Comparison of ENCODE assay signal across 22 mouse cellular contexts in the genomic region with DNA sequence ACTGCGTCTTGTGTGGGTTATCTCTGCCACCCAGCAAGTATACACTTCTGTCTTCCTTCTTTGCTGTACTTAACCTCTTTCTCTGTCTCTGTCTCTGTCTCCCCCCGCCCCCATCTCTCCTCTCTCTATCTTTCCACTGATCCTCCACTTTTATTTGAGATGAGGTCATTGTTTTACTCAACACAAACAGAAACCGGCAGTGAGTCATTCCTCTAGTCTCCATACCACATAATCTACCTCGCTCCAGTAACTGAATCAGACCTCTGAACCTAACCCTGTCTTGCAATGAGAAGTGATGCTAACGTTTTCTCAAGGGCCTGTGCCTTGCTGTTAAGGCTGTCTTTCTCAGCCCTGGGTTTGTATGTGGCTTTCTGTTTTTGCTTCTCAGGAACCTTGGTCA. TPM values are rescaled to one million over a fixed set of nuclear protein-coding genes. Genes with fewer than 3 reads are reported as not detected.
A peak's percentile ranks its signal among the peaks of the same experiment; 100 is the strongest.
DNase-seq lines count a peak whose midpoint lies in the region; ATAC-seq and TF ChIP-seq lines count a peak whose summit lies in the region.
"Had no signal": no experiment of that assay in that cellular context is flagged by ENCODE, and none has a peak within 500 bp of the region (broad histone marks: within the 10 kb centered on the region; RNA-seq: fewer than 3 reads in every experiment).

No protein-coding gene starts in this region.

- no peak overlapping the region for H3K4me3 ChIP-seq in embryonic fibroblast, embryonic 13.5 days (ENCODE audit: insufficient read depth, low read length)
- no peak overlapping the region for H3K4me3 ChIP-seq in myocyte
- H3K4me3 ChIP-seq: embryonic facial prominence, embryonic 13.5 days; forebrain, embryonic 12.5 days; heart, adult 2 months; heart, embryonic 15.5 days; limb, embryonic 13.5 days; liver, embryonic 15.5 days; midbrain, embryonic 10.5 days; neural tube, embryonic 13.5 days had no signal

- H3K27me3 ChIP-seq in myocyte (ENCODE audit: control insufficient read depth, insufficient read depth, insufficient read length) = no peaks in the 10 kb centered on the region
- H3K27me3 ChIP-seq: embryonic facial prominence, embryonic 13.5 days; forebrain, embryonic 12.5 days; heart, embryonic 15.5 days; limb, embryonic 13.5 days; liver, embryonic 15.5 days; neural tube, embryonic 13.5 days had no signal

- ATAC-seq in CD4-positive, CD25-positive, alpha-beta regulatory T cell, adult 4 months = peak; percentile 90

- intact Hi-C loops in heart, postnatal 14 days (cut with DNase I) = no loop called here
- intact Hi-C loops in heart, postnatal 10 days (cut with DNase I) = no loop called here

- no peak for TF ChIP-seq POLR2A in embryonic fibroblast, embryonic 13.5 days (IDR thresholded peaks at IDR 0.05; ENCODE audit: low read depth, low read length)
- no peak for TF ChIP-seq POLR2A in myocyte (IDR thresholded peaks at IDR 0.05; ENCODE audit: insufficient read length, low read depth)

- DNase-seq in 416B (ENCODE audit: low read depth) = peak; percentile 89
- DNase-seq in heart, postnatal 14 days = no peak
- no peak for DNase-seq in layer of hippocampus, adult 8-10 months (ENCODE audit: low spot score in 2 of 2)
- DNase-seq in heart, postnatal 10 days = no peak
- DNase-seq: adrenal gland, postnatal 10 days; cerebellum, adult 9-11 months; gastrocnemius, postnatal 10 days; heart, adult 2 months; kidney, adult 11 months; kidney, postnatal 14 days; layer of hippocampus, adult 9-11 months; lung, postnatal 36 days had no signal

- H3K79me2 ChIP-seq in myocyte (ENCODE audit: control insufficient read depth, insufficient read depth) = no peaks in the 10 kb centered on the region

- H3K4me2 ChIP-seq in myocyte (ENCODE audit: low read depth) = peak overlapping the region; percentile 53
- H3K4me2 ChIP-seq: embryonic facial prominence, embryonic 13.5 days; forebrain, embryonic 12.5 days; heart, embryonic 15.5 days; limb, embryonic 13.5 days; liver, embryonic 15.5 days; neural tube, embryonic 13.5 days had no signal

- H3K4me1 ChIP-seq in embryonic fibroblast, embryonic 13.5 days (ENCODE audit: control insufficient read depth, insufficient read depth, low read length) = peaks cover 11% of the 10 kb centered on the region
- H3K4me1 ChIP-seq: embryonic facial prominence, embryonic 13.5 days; forebrain, embryonic 12.5 days; heart, embryonic 15.5 days; limb, embryonic 13.5 days; liver, embryonic 15.5 days; midbrain, embryonic 10.5 days; neural tube, embryonic 13.5 days had no signal

- no peak for TF ChIP-seq CTCF in embryonic fibroblast, embryonic 13.5 days (IDR thresholded peaks at IDR 0.05; ENCODE audit: borderline replicate concordance, insufficient read depth, low read length)

- H3K36me3 ChIP-seq in myocyte (ENCODE audit: control insufficient read depth, insufficient read depth) = no peaks in the 10 kb centered on the region
- H3K36me3 ChIP-seq: embryonic facial prominence, embryonic 13.5 days; forebrain, embryonic 12.5 days; heart, embryonic 15.5 days; limb, embryonic 13.5 days; liver, embryonic 15.5 days; midbrain, embryonic 10.5 days; neural tube, embryonic 13.5 days had no signal

- H3ac ChIP-seq in myocyte (ENCODE audit: control insufficient read depth, insufficient read length) = no peak overlapping the region

- H3K27ac ChIP-seq in embryonic fibroblast, embryonic 13.5 days (ENCODE audit: insufficient read depth, low read length) = peak overlapping the region; percentile 87
- H3K27ac ChIP-seq: embryonic facial prominence, embryonic 13.5 days; forebrain, embryonic 12.5 days; heart, adult 2 months; heart, embryonic 15.5 days; limb, embryonic 13.5 days; liver, embryonic 15.5 days; midbrain, embryonic 10.5 days; neural tube, embryonic 13.5 days had no signal

TF ChIP-seq in myocyte, 11 proteins besides CTCF, POLR2A, EP300 and RAD21:
- TF ChIP-seq MAX (IDR thresholded peaks at IDR 0.05; ENCODE audit: low read depth) (no peak), MYOG (IDR thresholded peaks at IDR 0.05; ENCODE audit: control insufficient read depth in 1 of 3, insufficient read depth in 1 of 3, insufficient read length in 2 of 3, low read depth in 2 of 3) (no peak), TCF3 (IDR thresholded peaks at IDR 0.05; ENCODE audit: insufficient read length, low read depth) (no peak), E2F4 (IDR thresholded peaks at IDR 0.05; ENCODE audit: insufficient read depth) (no peak), REST (IDR thresholded peaks at IDR 0.05; ENCODE audit: insufficient read depth, insufficient read length) (no peak), CEBPB (IDR thresholded peaks at IDR 0.05; ENCODE audit: insufficient read depth, poor library complexity, severe bottlenecking) (no peak), TCF12 (IDR thresholded peaks at IDR 0.05; ENCODE audit: insufficient read depth, poor library complexity, severe bottlenecking) (no peak), USF1 (IDR thresholded peaks at IDR 0.05; ENCODE audit: low read depth) (no peak), MYOD1 (IDR thresholded peaks at IDR 0.05; ENCODE audit: control insufficient read depth in 1 of 3, insufficient read length in 2 of 3, low read depth in 2 of 3) (no peak), POLR2AphosphoS2 (IDR thresholded peaks at IDR 0.05; ENCODE audit: insufficient read length, low read depth) (no peak), SRF (IDR thresholded peaks at IDR 0.05; ENCODE audit: control insufficient read depth, insufficient read length, low read depth) (no peak)
TF ChIP-seq in myocyte: peak in this region for 0.

RNA-seq across cellular contexts. Expression of a gene that starts 22.4 kb away (rescaled TPM):
- 100 to 1,000 TPM in 1 of 2 experiments, 10 to 100 TPM in 1; 99.1 to 129 TPM for polyA plus RNA-seq in CD4-positive, CD25-positive, alpha-beta regulatory T cell, adult 4 months (2017; shearing (Covaris generic))
- 94.7 and 128 TPM in 2 replicates for polyA plus RNA-seq in embryonic fibroblast, embryonic 13.5 days (2011; ENCODE audit: insufficient read length, low read depth, missing spikeins)
- 19.4 TPM for polyA plus RNA-seq in myocyte (2012; fragmentation: generic; extraction: Trizol)
- 10 to 100 TPM; 28.9 to 29.0 TPM for total RNA-seq in heart, postnatal 14 days (2021)
- total RNA-seq in layer of hippocampus, adult 8-10 months (2022) = 10 to 100 TPM; 51.5 to 57.7 (median 52.9) TPM
- total RNA-seq in heart, postnatal 10 days (2021) = 10 to 100 TPM; 33.4 to 36.7 TPM
